Mouse (Mus musculus) T-helper 1 cell (primary cell): Measurements from ENCODE around the gene Slc25a44.
"Not testable (repeated sequence)": the region's sequence is repeated elsewhere in the genome, so short reads cannot be mapped to it uniquely, and the experiment has no call there.

Experiments used
- in situ Hi-C: fragments of 300-600 bp; cut with MboI, MseI; formaldehyde crosslinking; loops from one replicate; pipeline ENCODE4 v1.15.1; 2025; ENCODE audit warnings: high pct_unique_total_duplicates

Slc25a44 gene

DNA sequence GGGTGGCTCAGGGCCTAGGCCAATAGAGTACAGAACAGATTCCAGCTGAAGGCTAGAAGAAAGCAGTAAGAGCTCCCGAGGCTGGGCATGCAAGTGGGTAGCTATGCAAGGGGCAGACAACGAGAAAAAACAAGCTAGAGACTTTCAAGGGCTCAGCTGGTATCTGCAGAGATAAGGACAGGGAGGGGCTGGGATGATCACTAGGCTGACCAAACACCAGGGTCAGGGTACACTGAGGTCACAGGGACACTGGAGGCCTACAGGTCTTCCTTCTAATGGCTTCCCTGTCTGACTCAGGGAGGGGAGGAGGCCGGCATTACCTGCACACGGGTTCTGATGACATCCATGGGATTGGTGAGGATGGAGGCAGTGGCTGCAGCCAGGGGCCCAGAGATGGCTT, 9.3 kb downstream of the Slc25a44 start:
- in situ Hi-C loops: no loop called here

DNA sequence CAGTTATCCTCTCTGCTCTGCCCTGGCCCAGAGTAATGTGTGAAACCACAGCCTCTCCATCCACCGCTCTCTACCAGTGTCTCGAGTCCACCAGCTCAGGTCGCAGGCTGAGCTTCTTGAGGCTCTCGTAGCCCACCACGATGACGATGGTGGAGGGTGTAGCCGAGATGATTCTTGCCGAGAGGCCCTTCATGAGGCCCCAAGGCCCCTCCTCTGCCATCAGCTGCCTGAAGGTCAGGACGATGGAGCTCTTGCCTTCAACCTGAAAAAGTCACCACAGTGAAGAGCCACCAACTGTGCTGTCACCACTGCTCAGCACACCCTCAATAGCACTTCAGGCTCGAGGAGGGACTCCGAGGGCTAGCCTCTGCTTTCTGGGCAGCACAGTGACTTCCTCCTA, 12.3 kb downstream of the Slc25a44 start:
- in situ Hi-C loops: no loop called here

DNA sequence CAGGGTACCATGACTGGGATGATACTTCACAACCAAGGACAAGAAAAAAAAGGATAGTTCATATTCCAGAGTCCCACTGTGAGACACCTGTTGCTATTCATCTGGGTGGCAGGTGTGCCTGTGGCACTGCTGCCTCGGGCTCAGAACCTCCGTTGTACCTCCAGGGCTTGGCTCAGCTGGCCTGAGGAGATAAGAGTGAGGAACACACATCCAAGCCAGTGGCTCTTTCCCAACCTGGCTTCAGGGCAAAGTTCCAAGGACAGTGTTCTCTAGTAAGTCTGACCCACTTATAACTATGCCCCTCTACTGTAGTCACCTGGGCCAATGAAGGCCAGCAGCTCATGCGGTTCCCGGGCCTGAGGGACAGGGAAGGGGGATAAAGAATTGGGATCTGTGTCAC, 13.3 kb downstream of the Slc25a44 start:
- in situ Hi-C loops: no loop called here

DNA sequence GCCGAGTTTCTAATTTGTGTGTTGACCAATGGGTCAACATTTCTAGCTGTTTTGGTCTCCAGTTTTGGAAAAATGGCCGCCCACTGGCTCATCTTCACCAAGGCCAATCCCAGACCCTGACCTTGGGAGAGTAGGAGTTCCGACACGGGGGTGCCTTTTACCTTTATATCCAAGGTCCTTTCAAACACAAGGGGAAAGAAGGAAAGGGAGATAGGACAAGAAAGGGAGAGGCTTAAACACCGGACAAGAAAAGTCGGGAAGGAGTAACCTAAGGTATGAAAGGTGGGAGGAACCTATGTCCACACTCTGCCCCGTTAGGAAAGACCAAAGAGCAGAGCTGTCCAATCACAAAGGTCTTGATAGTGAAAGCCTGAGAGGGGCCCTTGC, 14.3 kb downstream of the Slc25a44 start:
- in situ Hi-C loops: no loop called here

DNA sequence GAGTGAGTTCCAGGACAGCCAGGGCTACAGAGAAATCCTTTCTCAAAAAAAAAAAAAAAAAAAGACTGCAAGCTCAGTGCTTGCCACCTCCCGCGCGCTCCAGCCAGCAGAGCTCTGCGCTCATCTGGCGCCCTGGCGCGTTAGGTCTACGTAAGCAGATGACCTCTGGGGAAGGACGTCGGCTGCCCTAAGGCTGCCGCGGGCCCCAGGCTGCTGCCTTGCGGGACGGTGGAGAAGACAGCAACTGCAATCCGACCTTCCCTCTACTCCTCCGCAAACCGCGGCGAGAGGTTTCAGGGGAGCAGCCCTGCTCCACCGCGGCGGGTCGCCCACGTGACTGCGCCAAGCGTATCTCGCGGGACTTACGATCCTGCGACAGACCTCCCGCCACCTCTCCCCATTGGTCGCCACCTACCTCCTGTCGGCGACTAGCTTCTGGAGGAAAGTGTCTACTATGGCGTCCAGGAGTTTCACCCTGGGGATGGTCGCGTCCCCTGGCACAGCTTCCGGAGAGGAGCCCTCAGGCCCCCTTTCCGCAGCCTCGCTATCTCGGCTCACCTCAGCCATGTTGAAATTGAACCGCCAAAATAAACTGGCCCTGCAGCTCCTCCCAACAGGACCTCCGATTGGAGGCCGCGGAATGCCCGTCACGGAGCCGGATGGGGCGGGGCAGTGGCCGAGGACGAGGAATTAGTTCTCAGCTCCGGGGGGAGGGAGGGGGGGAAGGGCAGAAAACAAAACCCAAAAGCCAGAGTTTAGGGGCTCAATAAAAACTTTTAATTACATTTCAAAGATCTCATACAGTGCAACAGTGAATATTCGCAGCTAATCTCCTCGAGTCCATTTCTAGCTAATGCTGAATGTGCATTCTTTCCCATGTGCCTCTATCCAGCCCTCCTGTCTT, 14.9 kb downstream of the Slc25a44 start, which contains the start of gene Pmf1:
TSS of gene Pmf1 (minus strand) at position 591 of the 904 bp plus-strand sequence.
- in situ Hi-C loops: loop anchor here (5.0 kb wide), 1 partner anchor 62 kb away; no protein-coding TSS in a partner anchor

DNA sequence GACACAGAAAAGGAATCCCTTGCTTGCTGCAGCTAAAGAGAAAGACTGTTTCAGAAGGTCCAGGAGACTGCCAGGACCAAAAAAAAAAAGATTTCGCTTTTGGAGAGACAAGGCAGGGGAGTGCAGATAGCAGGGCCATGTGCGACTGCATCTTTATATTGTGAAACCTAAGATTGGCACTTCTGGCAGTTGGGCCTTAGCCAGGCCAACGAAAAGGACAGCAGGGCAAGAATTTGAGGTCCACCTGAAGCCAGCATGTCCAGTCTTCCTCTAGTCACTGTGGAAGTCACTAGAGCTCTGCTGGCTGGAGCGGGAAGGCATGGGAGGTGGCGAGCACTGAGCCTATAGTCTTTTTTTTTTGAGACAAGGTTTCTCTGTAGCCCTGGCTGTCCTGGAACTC, 16.0 kb downstream of the Slc25a44 start:
- in situ Hi-C loops: loop anchor here (5.0 kb wide), 1 partner anchor 63 kb away; no protein-coding TSS in a partner anchor

DNA sequence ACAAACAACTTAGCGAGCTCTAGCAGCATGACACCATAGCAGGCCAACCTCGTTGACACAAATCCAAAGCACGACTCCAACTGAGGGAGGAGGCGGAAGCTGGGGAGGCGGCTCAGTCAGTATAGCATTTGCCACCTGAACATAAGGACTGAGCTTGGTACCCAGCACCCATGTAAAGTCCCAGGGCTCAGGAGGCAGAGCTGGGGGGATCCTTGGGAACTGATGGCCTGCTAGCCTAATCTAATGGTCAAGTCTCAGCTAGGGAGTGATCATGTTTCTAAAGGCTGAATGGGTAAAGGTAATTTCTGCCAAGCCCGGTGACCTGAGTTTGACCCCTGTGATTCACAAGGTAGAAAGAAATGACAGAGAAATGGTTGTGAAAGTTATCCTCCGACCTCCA, 17.4 kb downstream of the Slc25a44 start:
- in situ Hi-C loops: loop anchor here (5.0 kb wide), 1 partner anchor 65 kb away; no protein-coding TSS in a partner anchor

DNA sequence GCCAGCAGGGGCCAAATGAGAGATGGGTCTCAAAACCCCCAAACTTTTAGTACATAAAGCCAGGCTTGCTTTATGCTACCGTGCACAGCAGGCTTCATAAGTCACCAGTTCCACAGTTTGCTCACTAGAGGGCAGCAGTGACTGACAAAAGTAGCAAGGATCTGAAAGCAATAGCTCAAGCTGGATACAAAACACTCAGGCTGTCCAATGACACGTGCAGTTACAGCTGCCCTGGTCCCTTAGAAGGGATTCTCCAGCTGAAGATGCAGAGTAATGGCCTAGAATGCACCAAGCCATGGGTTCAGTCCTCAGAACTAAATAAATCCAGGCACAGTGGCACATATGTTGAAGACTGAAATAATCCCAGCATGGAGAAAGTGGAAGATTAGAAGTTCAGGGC, 17.8 kb downstream of the Slc25a44 start:
- in situ Hi-C loops: loop anchor here (5.0 kb wide), 1 partner anchor 65 kb away; no protein-coding TSS in a partner anchor

DNA sequence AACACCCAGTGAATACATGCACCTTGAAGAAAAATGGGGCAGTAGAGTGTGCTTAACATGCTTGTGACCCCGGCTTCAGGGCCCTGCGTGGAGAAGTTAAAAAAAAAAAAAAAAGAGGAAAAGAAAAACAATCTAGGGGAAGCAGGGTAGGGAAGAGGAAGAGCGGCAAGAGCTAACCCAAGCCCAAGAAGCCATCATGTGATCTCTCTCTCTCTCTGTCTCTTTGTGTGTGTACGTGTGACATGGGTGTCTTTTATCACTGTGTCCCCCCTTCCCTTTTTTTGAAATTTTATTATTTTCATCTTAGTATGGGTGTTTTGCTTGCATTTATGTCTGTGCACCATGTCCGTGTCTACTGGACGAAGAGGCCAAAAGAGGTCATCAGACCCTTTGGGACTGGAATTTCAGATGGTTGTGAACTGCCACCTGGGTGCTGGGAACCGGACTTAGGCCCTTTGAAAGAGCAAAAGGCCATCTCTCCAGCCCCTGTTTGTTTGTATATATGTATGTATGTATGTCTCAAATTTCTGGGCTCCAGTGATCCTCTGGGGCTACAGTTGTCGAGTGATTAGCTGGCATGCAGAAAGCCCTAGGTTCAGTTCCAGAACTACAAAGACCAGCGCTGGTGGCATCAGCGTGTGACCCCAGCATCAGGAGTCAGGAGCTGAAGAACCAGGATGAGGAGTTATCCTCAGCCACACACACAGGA, 21.3 kb downstream of the Slc25a44 start:
- in situ Hi-C loops: no loop called here

DNA sequence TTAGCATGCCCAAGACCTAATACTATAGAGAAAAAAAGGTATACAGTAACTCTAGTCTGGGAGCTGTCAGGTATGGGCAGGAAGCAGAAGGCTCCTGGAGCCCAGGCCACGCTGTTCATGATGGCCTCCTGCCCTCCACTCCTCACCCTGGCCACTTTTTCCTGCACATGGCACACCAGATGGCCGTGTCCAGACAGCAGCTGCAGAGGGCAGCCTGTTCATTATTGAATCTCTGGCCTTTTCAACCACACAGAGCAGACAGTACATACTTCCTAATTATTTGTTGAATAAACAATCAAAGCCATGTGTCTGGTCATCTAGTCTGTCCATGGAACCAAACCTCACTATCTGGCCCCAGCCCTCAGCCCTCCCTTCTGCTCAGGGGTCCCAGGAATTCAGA, 26.3 kb downstream of the Slc25a44 start:
- in situ Hi-C loops: loop anchor here (5.0 kb wide), 1 partner anchor 254 kb away; the partner anchor contains the start of gene Rxfp4

DNA sequence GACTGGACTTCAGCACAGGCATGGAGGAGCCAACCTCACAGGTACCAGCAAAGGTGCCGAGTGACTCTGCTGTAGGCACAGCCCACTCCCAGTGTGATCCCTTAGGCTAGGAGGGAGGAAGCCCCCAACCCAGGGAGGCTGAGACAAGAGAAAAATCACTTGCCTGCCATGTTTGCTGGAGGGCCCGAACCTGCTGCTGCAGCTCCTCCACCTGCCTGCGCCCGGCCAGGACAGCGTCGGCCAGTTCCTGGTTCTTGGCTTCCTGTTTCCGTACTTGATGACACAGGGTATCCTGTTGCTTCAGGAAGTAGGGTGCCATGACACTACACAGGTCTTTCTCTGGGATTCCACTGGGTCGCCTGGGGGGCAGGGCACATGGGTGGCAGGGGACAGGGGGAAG, 29.2 kb downstream of the Slc25a44 start:
- in situ Hi-C loops: loop anchor here (5.0 kb wide), 1 partner anchor 257 kb away; the partner anchor contains the start of gene Rxfp4

DNA sequence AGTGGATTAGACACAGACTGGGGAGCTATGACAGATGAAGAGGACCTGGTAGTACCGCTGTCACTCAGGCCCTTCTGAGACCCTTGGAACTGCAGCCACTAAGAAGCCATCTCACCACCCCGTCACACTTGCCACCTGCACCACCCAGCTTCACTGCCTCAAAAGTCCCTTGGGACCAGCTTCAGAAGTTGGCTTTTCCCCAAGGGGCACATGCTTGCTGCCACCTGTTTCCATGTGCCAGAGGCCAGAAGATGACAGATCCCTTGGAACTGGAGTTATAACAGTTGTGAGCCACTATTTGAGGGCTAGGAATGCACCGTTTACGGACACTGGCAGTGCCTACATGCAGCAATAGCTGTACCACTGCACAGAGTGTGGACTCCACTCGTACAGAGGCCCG, 29.7 kb downstream of the Slc25a44 start:
- in situ Hi-C loops: loop anchor here (5.0 kb wide), 1 partner anchor 257 kb away; the partner anchor contains the start of gene Rxfp4

DNA sequence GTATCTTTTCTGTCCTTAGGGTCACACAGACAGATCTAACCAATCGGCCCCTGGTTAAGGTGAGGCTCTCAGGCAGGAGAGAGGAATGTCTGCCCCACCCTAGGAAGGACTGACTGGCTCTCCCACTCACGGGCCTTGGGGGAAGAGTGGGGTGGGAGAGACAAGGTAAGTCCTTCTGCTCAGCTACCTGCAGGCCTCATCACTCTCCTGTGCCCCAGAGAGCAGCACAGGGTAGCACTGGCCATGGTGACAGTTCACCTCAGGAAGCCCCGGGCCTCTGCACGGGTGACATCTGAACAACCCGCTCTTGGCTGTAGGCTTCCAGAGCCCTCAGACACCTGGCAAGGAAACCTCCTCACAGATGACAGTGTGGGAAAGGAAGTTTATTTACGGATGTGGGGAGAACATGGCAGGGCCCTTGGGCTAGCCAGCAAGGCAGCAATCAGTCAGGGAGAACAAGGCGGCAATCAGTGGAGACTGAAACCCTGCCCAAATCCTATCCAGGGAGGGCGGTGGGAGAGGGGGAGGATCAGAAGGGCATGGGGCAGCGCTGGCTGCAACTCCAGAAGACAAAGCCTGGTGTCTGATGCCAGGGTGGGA, 31.1 kb downstream of the Slc25a44 start:
- in situ Hi-C loops: no loop called here

DNA sequence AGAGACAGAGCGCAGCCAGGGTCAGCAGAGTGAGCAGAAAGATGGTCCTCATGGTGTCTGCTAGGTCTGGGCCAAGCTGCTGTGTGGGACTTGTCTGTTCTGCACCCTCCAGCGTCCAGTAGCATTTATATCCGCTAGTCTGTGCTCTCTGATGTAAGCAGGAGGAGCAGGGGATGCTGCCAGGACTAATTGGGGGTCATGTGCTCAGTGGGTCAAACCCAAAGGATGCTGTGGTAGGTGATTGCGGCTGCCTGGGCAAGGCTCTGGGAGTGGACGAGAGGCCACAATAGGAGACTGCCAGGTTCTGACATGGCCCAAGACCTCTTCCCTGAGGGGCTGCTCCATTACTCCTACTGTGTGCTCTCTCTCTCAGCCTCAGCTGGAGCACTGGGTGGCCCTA, 40.6 kb downstream of the Slc25a44 start, which contains the start of gene Bglap:
TSS of gene Bglap (minus strand) at position 101 of the 400 bp plus-strand sequence.
- in situ Hi-C loops: no loop called here

DNA sequence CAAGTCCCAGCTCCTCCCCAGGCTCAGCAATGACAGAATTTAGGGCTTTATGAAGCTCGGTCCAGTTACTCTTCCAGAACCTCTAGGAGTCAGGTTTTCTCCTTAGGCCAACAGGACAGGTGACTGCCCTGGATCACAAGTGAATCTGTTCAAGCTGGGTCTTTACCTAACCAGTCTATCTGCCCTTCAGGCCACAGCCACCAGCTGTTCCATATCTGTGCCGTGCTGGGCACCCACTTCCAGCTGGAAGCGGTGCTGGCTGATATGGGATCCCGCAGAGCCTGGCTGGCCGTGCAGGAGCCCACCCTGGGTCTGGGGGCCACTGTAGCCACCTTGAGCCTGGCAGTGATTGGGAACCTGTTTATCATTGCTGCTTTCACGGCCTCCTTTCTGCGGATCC, 42.6 kb downstream of the Slc25a44 start:
- in situ Hi-C loops: not testable (repeated sequence)

DNA sequence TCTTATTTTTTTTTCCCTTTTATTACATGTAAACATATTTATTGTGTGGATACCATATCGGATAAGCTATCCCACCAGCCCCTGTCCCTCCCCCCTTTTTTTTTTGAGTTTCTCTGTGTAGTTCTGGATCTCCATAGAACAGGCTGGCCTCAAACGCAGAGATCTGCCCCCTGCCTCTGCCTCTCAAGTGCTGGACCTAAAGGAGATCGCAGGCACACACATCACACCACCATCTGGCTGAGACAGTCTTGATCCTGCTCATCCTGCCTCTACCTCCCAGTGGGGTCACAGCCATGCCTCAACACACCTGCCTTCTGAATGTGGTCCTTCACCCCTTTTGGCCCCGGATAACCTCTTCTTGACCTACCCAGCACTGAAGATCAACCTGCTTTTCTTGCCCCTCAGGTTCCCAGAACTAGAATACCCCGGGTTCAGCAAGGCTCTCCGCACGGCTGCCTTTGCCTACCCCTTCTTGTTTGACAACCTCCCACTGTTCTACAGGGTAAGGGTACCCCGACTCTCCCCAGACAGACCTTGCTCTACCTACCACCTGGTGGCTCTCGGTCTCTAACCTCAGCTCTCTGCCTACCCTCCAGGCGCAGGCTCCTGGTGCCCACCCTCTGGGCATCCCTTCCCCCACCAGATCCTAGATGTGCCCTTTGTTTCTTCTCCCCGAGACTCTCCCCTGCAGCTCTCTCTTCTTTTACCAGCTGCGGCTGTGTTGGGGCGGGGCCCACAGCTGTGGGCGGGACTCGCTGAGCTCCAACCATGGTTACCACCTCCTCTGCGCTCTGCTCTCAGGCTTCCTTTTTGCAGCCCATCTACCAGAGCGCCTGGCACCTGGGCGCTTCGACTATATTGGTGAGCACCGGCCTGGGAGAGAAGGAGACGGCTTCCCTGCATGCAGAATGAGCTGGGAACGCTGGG, 43.3 kb downstream of the Slc25a44 start:
- in situ Hi-C loops: not testable (repeated sequence)

DNA sequence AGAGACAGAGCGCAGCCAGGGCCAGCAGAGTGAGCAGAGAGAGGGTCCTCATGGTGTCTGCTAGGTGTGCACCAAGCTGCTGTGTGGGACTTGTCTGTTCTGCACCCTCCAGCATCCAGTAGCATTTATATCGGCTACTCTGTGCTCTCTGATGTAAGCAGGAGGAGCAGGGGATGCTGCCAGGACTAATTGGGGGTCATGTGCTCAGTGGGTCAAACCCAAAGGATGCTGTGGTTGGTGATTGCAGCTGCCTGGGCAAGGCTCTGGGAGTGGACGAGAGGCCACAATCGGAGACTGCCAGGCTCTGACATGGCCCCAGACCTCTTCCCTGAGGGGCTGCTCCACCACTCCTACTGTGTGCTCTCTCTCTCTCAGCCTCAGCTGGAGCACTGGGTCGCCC, 46.3 kb downstream of the Slc25a44 start, which contains the start of gene Bglap2:
TSS of gene Bglap2 (minus strand) at position 101 of the 400 bp plus-strand sequence.
- in situ Hi-C loops: not testable (repeated sequence)

DNA sequence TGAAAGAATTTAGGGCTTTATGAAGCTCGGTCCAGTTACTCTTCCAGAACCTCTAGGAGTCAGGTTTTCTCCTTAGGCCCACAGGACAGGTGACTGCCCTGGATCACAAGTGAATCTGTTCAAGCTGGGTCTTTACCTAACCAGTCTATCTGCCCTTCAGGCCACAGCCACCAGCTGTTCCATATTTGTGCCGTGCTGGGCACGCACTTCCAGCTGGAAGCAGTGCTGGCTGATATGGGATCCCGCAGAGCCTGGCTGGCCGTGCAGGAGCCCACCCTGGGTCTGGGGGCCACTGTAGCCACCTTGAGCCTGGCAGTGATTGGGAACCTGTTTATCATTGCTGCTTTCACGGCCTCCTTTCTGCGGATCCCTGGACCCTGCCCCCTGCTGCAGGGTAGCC, 48.3 kb downstream of the Slc25a44 start:
- in situ Hi-C loops: not testable (repeated sequence)

DNA sequence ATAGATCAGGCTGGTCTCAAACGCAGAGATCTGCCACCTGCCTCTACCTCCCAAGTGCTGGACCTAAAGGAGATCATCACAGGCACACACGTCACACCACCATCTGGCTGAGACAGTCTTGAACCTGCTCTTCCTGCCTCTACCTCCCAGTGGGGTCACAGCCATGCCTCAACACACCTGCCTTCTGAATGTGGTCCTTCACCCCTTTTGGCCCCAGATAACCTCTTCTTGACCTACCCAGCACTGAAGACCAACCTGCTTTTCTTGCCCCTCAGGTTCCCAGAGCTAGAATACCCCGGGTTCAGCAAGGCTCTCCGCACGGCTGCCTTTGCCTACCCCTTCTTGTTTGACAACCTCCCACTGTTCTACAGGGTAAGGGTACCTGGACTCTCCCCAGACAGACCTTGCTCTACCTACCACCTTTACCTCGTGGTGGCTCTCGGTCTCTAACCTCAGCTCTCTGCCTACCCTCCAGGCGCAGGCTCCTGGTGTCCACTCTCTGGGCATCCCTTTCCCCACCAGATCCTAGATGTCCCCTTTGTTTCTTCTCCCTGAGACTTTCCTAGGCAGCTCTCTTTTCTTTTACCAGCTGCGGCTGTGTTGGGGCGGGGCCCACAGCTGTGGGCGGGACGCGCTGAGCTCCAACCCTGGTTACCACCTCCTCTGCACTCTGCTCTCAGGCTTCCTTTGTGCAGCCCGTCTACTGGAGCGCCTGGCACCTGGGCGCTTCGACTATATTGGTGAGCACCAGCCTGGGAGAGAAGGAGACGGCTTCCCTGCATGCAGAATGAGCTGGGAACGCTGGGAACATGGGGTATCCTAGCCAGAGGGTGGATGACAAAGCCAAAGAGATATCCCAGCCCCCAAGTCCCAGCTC, 49.0 kb downstream of the Slc25a44 start:
- in situ Hi-C loops: not testable (repeated sequence)

DNA sequence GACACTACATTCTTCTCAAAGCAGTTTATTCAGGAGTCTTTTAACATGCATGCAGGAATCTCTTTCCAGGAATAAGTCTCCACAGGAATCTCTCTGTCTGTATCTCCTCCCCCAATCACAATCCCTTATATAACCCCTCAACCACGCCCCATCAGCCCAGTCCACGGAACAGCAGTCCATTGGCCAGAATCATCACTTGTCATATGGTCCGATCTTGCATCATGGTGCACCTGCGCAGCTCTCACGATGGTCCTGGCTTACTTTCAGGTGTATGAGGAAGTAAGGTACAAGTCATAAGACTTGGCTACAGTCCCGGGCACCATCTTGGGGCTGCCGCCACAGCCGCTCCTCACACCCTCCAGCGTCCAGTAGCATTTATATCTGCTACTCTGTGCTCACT, 52.3 kb downstream of the Slc25a44 start, which contains the start of gene Bglap3:
TSS of gene Bglap3 (minus strand) at position 101 of the 400 bp plus-strand sequence.
- in situ Hi-C loops: not testable (repeated sequence)
